Mouse (Mus musculus) intestine, embryonic 15.5 days (tissue): ENCODE measurements around the gene Btn1a1. TPM values are rescaled to one million over a fixed set of nuclear protein-coding genes. Genes with fewer than 3 reads are reported as not detected.
A peak's percentile ranks its signal among the peaks of the same experiment; 100 is the strongest.

Experiments used
- ATAC-seq: fragments of 200-750 bp; cut with Nextera tagmentation; 2 replicates; pipeline ENCODE4 v1.8.0; 2017; ENCODE audit warnings: moderate TSS enrichment, moderate library complexity
- H3K27ac ChIP-seq: fragments of 300-500 bp; sonication (generic); 2 replicates; pipeline ENCODE4 v1.5.1; 2015; ENCODE audit warnings: mild to moderate bottlenecking, inconsistent platforms
- H3K27me3 ChIP-seq: fragments of 300-500 bp; sonication (generic); replicated peaks from 2 replicates; pipeline ENCODE4 v1.6.1; 2015; ENCODE audit warnings: inconsistent platforms
- H3K36me3 ChIP-seq: fragments of 300-500 bp; sonication (generic); 2 replicates; pipeline ENCODE4 v1.6.1; 2015; ENCODE audit warnings: inconsistent platforms
- H3K4me1 ChIP-seq: fragments of 300-500 bp; sonication (generic); replicated peaks from 2 replicates; pipeline ENCODE4 v1.6.1; 2015; ENCODE audit warnings: inconsistent platforms
- H3K4me2 ChIP-seq: fragments of 300-500 bp; sonication (generic); replicated peaks from 2 replicates; pipeline ENCODE4 v1.6.1; 2015; ENCODE audit warnings: mild to moderate bottlenecking, inconsistent platforms
- H3K4me3 ChIP-seq: fragments of 300-500 bp; sonication (generic); replicated peaks from 2 replicates; pipeline ENCODE4 v1.5.1; 2015; ENCODE audit warnings: inconsistent platforms
- H3K9ac ChIP-seq: fragments of 300-500 bp; sonication (generic); 2 replicates; pipeline ENCODE4 v1.6.1; 2015; ENCODE audit warnings: inconsistent platforms
- H3K9me3 ChIP-seq: fragments of 300-500 bp; sonication (generic); 2 replicates; pipeline ENCODE4 v1.6.1; 2016; ENCODE audit warnings: inconsistent platforms
- WGBS: fragments of 180-500 bp; shearing (Covaris S2); methylation state at CpG from one replicate; pipeline ENCODE4 v1.1.7; 2015; 5-methylcytosine and 5-hydroxymethylcytosine counted together
- polyA plus RNA-seq: library from polyadenylated mRNA; unstranded; fragments of >200 nt; fragmentation: Nextera tagmentation; extraction: Ambion mirVana; gene quantifications from 2 replicates; pipeline ENCODE4 v1.2.1, GENCODE M21; 2015

Btn1a1 gene
- polyA plus RNA-seq, 1 experiment from 2014 or later = 0.08 TPM

GRCm38 (mm10) chr13:23449235-23450095 is 16.2 kb downstream of the Btn1a1 start:
- under 1% methylated on average over 24 of the region's 24 CpGs for WGBS
- peak overlapping the region; percentile 48 for H3K4me3 ChIP-seq
- ATAC-seq = 0 out of 2 replicates have a peak, but pooled peaks have one; percentile 13
- H3K36me3 ChIP-seq = no peaks in the 10 kb centered on the region
- H3K27me3 ChIP-seq = no peaks in the 10 kb centered on the region
- H3K27ac ChIP-seq = no peak overlapping the region
- peak overlapping the region; percentile 42 for H3K9ac ChIP-seq
- H3K9me3 ChIP-seq = no peaks in the 10 kb centered on the region
- peak overlapping the region; percentile 67 for H3K4me2 ChIP-seq
- H3K4me1 ChIP-seq = peaks cover 5% of the 10 kb centered on the region; the same call in 1 of the 2 replicates

- no peaks in the 10 kb centered on the region for H3K36me3 ChIP-seq
- H3K27ac ChIP-seq = no peak overlapping the region
- H3K4me2 ChIP-seq = peak overlapping the region; percentile 67
- no peaks in the 10 kb centered on the region for H3K9me3 ChIP-seq
- 60% methylated on average over 3 of the region's 3 CpGs for WGBS
- H3K4me1 ChIP-seq = peaks cover 5% of the 10 kb centered on the region; the same call in 1 of the 2 replicates
- peak overlapping the region; percentile 48 for H3K4me3 ChIP-seq
- ATAC-seq = no peak
- no peaks in the 10 kb centered on the region for H3K27me3 ChIP-seq
- no peak overlapping the region for H3K9ac ChIP-seq
These were observed 16.9 kb downstream of the Btn1a1 start for GRCm38 (mm10) chr13:23448758-23449157.

GRCm38 (mm10) chr13:23446498-23446952 is 19.2 kb downstream of the Btn1a1 start:
- H3K9me3 ChIP-seq = no peaks in the 10 kb centered on the region
- ATAC-seq = peak; percentile 60
- under 1% methylated on average over 16 of the region's 16 CpGs for WGBS
- H3K4me2 ChIP-seq = peak overlapping the region; percentile 58
- H3K27ac ChIP-seq = peak overlapping the region; percentile 64
- H3K36me3 ChIP-seq = no peaks in the 10 kb centered on the region
- H3K4me3 ChIP-seq = peak overlapping the region; percentile 74
- H3K9ac ChIP-seq = peak overlapping the region; percentile 44
- peaks cover 5% of the 10 kb centered on the region; the same call in 1 of the 2 replicates for H3K4me1 ChIP-seq
- H3K27me3 ChIP-seq = no peaks in the 10 kb centered on the region

GRCm38 (mm10) chr13:23445561-23446320 is 20.0 kb downstream of the Btn1a1 start:
- H3K9me3 ChIP-seq = no peaks in the 10 kb centered on the region
- H3K27me3 ChIP-seq = no peaks in the 10 kb centered on the region
- WGBS = under 1% methylated on average over 55 of the region's 55 CpGs
- H3K4me3 ChIP-seq = peak overlapping the region; percentile 74
- H3K4me2 ChIP-seq = peak overlapping the region; percentile 73
- peak; percentile 94 for ATAC-seq
- peak overlapping the region; percentile 99 for H3K27ac ChIP-seq
- H3K36me3 ChIP-seq = no peaks in the 10 kb centered on the region
- H3K9ac ChIP-seq = peak overlapping the region; percentile 83
- H3K4me1 ChIP-seq = peaks cover 5% of the 10 kb centered on the region; the same call in 1 of the 2 replicates

- peak overlapping the region; percentile 74 for H3K4me3 ChIP-seq
- peak overlapping the region; percentile 99 for H3K27ac ChIP-seq
- H3K9me3 ChIP-seq = no peaks in the 10 kb centered on the region
- 3% methylated on average over 10 of the region's 10 CpGs for WGBS
- peaks cover 5% of the 10 kb centered on the region; the same call in 1 of the 2 replicates for H3K4me1 ChIP-seq
- H3K4me2 ChIP-seq = peak overlapping the region; percentile 73
- no peaks in the 10 kb centered on the region for H3K27me3 ChIP-seq
- ATAC-seq = 0 out of 2 replicates have a peak, but pooled peaks have one; percentile 0
- H3K36me3 ChIP-seq = no peaks in the 10 kb centered on the region
- peak overlapping the region; percentile 83 for H3K9ac ChIP-seq
These were observed 20.5 kb downstream of the Btn1a1 start for GRCm38 (mm10) chr13:23445156-23445555.

GRCm38 (mm10) chr13:23444451-23444850 is 21.2 kb downstream of the Btn1a1 start:
- Histone ChIP-seq H3K9ac (no peak overlapping the region), H3K36me3 (no peaks in the 10 kb centered on the region), H3K27ac (no peak overlapping the region), H3K4me2 (peak overlapping the region; percentile 73), H3K4me3 (no peak overlapping the region), H3K27me3 (no peaks in the 10 kb centered on the region), H3K4me1 (peaks cover 5% of the 10 kb centered on the region; the same call in 1 of the 2 replicates), H3K9me3 (no peaks in the 10 kb centered on the region)
- ATAC-seq = no peak
- WGBS = 59% methylated on average over 5 of the region's 5 CpGs

- H3K4me3 ChIP-seq = no peak overlapping the region
- no peak for ATAC-seq
- 73% methylated on average over 10 of the region's 10 CpGs for WGBS
- H3K27me3 ChIP-seq = no peaks in the 10 kb centered on the region
- no peaks in the 10 kb centered on the region for H3K36me3 ChIP-seq
- H3K9ac ChIP-seq = no peak overlapping the region
- H3K4me2 ChIP-seq = no peak overlapping the region
- H3K4me1 ChIP-seq = 0 out of 2 replicates have a peak, but pooled peaks cover 2% of the 10 kb centered on the region
- H3K27ac ChIP-seq = no peak overlapping the region
- H3K9me3 ChIP-seq = no peaks in the 10 kb centered on the region
These were observed 25.8 kb downstream of the Btn1a1 start for GRCm38 (mm10) chr13:23439901-23440300.

GRCm38 (mm10) chr13:23438521-23438920 is 27.2 kb downstream of the Btn1a1 start:
- Histone ChIP-seq H3K4me2 (peak overlapping the region; percentile 60), H3K36me3 (no peaks in the 10 kb centered on the region), H3K4me1 (0 out of 2 replicates have a peak, but pooled peaks cover 2% of the 10 kb centered on the region), H3K9me3 (no peaks in the 10 kb centered on the region), H3K9ac (no peak overlapping the region), H3K27ac (no peak overlapping the region), H3K27me3 (no peaks in the 10 kb centered on the region), H3K4me3 (peak overlapping the region; percentile 53)
- WGBS = under 1% methylated on average over 7 of the region's 7 CpGs
- ATAC-seq = peak; percentile 32; the same call in 1 of the 2 replicates

GRCm38 (mm10) chr13:23437908-23438307 is 27.8 kb downstream of the Btn1a1 start:
- Histone ChIP-seq H3K27me3 (no peaks in the 10 kb centered on the region), H3K9me3 (no peaks in the 10 kb centered on the region), H3K36me3 (no peaks in the 10 kb centered on the region), H3K27ac (peak overlapping the region; percentile 46; the same call in 1 of the 2 replicates), H3K4me1 (0 out of 2 replicates have a peak, but pooled peaks cover 2% of the 10 kb centered on the region), H3K4me2 (peak overlapping the region; percentile 60), H3K4me3 (peak overlapping the region; percentile 53), H3K9ac (peak overlapping the region; percentile 32)
- under 1% methylated on average over 17 of the region's 17 CpGs for WGBS
- ATAC-seq = peak; percentile 88

GRCm38 (mm10) chr13:23436861-23437822 is 28.6 kb downstream of the Btn1a1 start:
- Histone ChIP-seq H3K4me1 (0 out of 2 replicates have a peak, but pooled peaks cover 2% of the 10 kb centered on the region), H3K36me3 (no peaks in the 10 kb centered on the region), H3K27ac (peak overlapping the region; percentile 46), H3K9ac (peak overlapping the region; percentile 32), H3K9me3 (no peaks in the 10 kb centered on the region), H3K4me3 (peak overlapping the region; percentile 53), H3K4me2 (peak overlapping the region; percentile 60), H3K27me3 (no peaks in the 10 kb centered on the region)
- peak; percentile 34 for ATAC-seq
- WGBS = under 1% methylated on average over 32 of the region's 32 CpGs

- H3K27me3 ChIP-seq = no peaks in the 10 kb centered on the region
- no peak for ATAC-seq
- H3K4me2 ChIP-seq = peak overlapping the region; percentile 76
- H3K9ac ChIP-seq = no peak overlapping the region
- H3K4me1 ChIP-seq = 0 out of 2 replicates have a peak, but pooled peaks cover 2% of the 10 kb centered on the region
- H3K27ac ChIP-seq = no peak overlapping the region
- no peaks in the 10 kb centered on the region for H3K9me3 ChIP-seq
- H3K36me3 ChIP-seq = no peaks in the 10 kb centered on the region
- H3K4me3 ChIP-seq = peak overlapping the region; percentile 43; the same call in 1 of the 2 replicates
- WGBS = 1% methylated on average over 11 of the region's 11 CpGs
These were observed 29.5 kb downstream of the Btn1a1 start for GRCm38 (mm10) chr13:23436231-23436661.
